Mouse (Mus musculus): ENCODE data around the gene Rbms3.

Gene Rbms3

DNA sequence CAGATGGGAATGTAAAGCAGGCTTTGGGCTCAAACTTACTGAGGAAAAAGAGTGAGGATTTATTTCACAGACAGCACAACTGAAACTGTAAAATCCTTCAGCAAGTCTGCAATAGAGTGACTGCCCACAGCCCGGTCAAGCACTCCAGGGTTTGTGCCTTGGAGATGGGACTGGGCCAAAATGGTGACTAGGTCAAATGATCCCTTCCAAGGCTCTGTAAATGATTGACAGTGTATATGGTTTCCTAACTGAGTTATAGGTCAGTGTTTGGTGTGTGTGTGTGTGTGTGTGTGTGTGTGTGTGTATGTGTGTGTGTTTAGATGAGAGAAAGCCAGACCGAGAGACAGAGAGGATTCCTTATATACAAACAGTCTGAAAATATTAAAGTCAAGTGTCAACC is 673.6 kb downstream of the Rbms3 start:
- no peak for DNase-seq

DNA sequence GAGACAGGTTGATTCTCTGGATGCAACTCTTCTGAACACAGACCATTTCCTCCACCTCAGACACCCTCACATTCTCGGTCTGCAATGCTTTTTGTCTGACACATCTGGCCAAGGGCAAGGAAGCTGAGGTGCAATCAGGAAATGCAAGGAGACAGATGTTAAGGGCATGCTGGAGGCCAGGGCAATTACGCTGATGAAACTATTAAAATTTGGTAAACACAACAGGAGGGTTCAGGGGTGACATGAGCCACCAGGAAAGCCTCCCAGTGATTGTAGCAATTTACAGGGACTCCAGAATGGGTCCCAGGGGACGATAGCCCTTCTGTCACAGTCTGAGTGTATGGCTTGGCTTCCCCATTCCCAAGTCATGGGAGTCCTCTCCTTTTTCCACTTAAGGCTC is 681.5 kb downstream of the Rbms3 start:
- DNase-seq, result no peak

DNA sequence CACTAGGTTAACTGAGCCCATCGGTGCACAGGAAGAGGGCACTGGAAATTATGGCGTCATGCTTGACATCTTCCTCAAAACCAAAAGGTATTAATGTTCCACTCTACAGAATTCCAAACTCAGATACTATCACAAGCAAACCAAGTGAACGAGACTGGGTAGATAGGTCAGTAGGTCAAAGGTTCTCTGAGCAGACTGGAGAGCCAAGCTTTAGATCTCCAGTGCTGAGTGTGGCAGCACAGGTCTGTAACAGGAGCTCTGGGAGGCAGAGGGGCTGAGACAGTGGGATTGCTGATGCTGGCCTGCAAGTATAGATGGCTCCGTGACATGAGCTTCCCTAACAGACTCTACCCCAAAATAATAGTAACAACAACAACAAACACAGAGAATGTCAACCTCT is 682.3 kb downstream of the Rbms3 start:
- no peak for DNase-seq

DNA sequence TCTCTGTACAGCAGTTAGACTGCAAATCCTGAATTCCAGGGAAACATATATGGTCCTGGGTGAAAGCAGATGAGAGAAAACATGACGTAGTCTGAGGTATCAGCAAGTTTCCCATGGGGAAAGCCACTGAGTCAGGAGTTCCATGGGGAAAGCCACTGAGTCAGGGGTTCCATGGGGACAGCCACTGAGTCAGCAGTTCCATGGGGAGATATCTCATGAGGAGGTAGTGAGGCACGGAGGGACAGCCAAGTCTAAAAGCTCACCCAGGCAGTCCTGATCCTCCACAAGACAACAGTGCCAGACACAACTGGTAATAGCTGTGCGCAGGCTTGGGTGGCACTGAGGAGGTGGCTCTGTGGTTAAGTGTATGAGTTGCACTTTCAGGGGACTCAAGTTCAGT is 682.9 kb downstream of the Rbms3 start:
- no peak for DNase-seq

DNA sequence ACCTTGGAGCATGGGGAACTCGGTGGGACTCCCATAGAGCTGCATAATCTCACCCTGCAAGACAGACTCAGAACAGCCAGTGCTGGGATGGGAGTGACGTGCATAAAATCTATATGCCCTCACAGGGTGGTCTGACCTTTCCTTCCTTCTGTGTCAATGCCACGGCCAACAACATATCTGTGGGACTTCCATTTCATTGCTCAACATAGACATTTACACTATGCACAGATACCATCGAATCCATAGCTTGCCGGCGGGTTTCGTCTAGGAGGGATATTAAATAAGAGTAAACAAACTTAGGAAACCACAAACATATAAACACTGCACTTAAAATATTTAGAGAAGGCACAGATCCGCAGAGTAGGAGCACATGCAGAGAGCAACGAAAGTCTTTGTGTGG is 684.0 kb downstream of the Rbms3 start:
- DNase-seq, result no peak

DNA sequence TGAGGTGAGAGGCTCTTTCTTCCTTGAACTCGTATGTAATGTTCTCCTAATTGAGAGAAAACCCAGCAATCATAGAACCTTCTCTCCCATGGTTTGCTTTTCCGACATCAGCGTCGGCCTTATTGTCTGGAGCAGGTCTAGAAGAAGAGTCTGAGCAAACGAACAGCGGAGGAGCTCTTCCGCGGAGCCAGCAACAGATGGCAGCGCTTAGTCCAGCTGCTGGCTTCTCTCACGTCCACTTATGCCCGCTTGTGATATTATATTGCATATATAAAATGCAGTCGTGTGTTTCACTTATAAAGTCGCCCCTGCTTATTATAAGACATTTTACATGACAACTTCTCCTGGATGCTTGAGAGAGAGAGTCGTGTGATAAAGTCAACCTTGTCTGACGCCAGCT is 685.8 kb downstream of the Rbms3 start:
- DNase-seq, result no peak

DNA sequence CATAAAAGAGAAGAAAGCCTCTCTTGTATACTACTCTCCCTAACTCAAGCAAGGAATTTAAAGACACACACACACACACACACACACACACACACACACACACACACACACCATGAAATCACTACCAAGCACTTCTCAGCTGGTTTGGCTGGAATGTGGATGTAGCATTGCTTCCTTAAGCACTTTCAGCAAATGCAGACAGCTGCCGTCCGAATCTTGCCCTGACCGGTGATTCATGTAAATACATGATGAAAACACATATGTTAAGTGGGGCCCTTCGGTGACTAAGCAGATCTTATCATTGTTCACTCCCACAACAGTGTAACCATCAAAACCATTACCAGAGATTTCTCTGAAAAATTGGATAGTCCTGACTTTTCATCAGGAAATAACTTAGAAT is 688.6 kb downstream of the Rbms3 start:
- no peak for DNase-seq

DNA sequence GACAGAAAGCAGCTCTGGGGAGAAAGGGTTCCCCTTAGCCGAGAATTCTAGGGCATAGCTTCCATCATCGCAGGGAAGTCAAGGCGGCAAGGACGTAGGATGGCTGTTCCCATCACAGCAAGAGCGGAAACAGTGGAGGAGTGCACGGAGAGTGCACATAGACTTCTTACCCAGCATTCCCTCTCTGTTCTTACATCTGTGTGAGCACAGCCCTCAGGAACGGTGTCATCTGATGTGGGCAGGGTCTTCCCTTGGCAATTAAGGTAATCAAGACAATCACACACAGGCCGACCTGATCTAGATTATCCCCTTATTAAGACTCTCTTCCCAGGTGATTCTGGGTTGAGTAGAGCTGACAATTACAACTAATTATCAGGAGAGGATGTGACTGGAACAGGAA is 689.0 kb downstream of the Rbms3 start:
- no peak for DNase-seq

DNA sequence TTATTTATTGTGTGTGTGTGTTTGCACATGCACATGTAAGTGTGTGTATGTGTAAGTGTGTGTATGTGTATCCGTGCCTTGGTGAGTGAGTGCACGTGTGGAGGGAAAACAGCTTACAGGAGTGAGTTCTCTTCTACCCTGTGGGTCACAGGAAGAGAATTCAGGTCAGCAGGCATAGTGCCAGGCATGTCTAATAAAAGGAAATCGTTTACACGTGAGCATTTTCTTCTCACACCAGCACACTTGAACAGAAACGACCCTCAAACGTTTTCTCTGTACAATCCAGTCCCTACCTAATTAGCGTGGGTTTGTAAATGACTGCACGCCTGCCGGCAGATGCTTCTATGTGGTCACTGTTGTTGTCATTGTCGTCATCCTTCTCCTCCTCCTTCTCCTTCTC is 701.4 kb downstream of the Rbms3 start:
- DNase-seq, result no peak

DNA sequence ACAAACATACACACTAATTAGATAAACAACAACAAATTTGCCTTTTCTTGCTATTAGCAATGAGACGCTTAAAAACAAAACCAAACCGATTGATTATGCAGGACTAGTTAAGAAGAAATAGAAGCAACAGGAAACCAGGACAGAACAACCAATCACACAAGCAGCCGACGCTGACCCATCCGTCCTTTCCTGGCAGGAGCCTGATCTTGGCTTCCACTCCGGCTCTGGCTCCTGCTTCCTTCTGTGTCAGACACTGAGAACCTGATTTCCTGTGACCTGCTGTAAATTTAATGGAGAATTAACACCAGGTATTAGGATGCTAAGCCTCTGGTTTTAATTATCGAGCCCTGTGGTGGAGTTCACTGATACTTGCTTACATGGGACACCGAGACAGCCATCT is 706.6 kb downstream of the Rbms3 start:
- DNase-seq, result no peak

DNA sequence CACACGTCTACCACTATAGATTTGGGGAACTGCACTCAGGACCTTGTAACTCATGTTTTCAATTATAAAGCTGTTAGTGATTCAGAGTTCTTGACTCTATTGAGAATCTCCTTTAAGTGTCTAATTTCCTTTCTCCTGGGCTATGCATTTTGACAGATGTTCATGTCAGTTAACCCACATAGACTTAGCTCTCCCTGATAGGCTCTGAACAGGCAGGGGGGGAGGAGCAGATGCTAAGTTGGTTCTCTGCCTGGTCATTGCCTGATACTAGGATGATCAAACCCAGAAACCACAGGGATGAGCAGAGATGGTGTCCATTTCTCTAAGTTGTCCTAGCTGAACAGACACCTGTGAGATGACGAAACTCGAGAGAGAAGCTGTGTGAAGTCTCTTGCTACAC is 707.2 kb downstream of the Rbms3 start:
- DNase-seq, result no peak

DNA sequence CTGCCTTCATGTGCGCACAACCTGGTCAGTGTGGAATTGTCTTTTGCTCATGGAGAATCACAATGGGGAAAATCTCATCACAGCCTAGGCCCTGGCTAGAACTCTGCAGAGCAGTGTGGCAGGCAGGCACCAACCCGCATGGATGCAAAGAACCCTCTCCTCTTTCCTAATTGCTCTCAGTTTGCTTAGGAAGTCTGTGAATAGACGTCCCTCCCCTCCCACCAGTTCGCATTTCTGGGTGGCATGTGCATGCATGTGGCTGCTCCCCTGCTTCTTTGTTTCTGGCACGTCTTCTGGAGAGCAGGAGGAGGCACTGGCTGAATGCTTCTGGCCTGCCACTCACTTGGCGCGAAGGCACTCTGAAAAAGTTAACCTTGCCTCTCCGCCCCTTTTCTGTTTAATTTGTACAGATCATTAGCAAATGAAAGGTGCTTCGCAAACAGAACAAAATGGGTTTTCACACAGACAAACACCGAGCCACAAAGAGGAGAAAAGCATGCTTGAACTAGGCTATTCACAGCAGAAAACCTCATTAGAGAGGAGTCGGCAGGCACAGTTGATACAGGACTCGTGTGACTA is 710.2 kb downstream of the Rbms3 start:
- DNase-seq, result no peak

DNA sequence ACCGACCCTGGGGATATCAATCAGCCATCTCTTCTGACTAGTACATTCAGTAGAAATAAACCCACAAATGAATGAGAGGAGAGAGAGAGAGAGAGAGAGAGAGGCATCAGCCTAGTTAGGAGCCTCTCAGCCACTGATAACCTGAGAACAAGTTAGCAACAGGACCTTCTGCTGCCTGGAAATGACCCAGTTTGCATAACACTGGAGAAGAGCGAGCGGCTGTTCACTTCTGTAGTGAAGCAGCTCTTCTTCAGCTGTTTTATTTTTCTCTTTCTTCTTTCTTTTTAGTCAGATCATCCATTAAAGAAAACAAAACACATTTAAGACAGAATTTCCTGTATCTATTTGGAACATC is 717.2 kb downstream of the Rbms3 start:
- DNase-seq, result no peak

DNA sequence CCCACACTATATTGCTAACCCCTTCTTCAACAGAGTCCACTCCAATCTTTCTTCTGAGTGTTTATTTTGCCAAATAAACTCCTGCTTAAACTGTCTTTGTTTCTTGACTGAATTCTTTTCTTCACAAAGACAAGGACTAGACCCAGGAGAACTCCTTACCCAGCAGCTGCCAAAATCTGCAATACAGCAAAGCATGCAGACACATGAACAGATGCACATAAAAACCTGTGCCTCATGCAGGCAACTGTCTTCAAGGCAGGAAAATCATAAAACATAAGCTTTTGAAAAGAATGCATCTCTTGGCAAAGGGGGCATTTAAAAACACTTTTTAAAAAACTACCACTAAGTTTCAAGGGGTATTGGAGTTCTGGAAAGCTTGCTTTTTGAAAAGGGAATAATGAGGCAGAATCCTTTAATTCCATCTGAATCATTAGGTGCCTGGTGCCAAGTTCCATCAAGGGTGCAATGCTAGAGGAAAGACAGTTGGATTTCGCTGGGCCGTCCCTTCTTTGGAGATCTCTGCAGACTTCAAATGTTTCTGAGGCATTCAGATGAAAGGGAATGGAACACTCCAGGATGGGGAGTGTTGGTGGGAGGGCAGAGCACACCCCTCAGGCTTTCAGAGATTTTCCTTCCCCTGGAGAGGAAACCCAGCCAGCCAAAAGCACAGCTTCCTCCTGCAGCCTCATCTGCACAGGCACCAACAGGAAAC is 717.8 kb downstream of the Rbms3 start:
- DNase-seq, result no peak

DNA sequence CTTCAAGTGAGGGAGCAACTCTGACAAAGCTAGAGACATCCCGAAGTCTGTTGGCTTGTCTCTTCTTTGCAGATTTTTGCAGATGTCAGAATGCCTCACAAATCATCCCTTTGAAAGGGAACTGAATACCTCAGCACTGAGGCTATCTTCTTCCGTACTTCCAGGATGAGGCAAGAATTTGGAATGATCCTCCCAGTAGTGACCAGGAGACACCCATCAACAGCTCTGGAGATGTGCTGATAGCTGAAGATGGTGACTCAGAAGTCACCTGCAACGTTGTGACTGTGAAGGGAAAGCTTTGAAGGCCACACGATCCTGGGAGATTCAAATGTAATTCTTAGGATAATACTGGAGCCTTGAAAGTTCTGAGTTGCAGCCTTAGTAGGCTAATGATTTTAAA is 720.2 kb downstream of the Rbms3 start:
- DNase-seq, result no peak

DNA sequence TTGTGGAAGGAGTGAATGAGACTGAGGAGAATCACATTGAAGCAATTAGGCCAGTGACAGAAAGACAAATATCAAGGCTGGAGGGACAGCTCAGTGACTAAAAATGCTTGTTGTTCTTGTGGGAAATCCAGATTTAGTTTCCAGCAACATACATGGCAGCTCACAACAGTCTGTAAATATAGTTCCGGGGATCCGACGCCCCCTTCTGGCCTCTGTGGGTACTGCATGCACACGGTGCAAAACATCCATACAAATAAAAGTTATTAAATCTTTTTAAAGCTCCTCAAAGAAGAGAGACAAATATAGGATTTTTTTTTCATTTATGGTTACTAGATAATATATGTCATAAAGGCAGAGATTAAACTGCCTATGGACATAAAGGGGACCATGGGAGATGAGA is 722.8 kb downstream of the Rbms3 start:
- no peak for DNase-seq

DNA sequence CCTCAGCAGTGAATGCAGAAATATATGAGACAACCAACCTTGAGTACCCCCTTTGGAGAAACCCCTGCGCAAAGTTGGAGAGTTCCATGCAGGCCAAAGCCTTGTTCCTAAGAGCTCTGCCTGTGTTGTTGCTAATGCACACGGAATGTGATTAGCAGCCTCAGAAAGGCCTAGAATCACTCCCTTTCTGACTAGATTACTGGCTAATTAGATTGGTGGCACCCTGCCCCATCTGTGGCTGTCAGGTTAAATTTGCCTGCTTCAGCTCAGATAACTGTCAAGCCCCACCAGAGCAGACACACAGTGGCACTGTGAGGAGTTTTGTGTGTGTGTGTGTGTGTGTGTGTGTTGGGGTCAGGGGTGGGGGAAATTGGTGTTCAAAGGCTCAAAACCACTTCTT is 724.1 kb downstream of the Rbms3 start:
- no peak for DNase-seq

DNA sequence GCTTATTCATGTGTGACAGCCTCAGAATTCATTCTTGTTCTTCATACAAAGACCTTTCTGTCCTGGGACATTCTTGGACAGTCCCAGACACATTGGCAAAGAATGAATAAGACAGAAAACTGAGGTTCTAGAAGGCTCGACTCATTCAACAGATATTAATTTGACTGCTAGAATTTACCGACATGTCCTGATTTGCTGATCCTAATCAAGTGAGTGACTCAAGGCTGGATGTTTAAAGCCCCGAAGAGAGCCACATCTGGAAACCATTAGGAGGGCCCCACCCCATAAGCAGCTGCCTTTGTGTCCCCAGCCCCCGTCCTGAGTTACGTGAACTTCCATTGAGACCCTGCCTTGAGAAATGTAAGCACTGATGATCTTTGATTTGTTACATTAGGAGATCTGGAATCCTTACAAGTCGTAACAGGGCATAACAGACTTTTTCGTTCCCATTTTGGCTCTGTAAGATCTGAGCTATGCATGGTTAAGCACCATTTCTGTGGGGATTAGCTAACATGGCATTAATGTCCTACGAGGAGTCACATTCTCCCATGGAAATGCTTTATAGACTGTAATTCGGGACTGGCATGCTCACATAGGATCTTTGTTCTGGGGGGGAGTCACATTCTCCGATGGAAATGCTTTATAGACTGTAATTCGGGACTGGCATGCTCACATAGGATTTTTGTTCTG is 726.3 kb downstream of the Rbms3 start:
- no peak for DNase-seq

DNA sequence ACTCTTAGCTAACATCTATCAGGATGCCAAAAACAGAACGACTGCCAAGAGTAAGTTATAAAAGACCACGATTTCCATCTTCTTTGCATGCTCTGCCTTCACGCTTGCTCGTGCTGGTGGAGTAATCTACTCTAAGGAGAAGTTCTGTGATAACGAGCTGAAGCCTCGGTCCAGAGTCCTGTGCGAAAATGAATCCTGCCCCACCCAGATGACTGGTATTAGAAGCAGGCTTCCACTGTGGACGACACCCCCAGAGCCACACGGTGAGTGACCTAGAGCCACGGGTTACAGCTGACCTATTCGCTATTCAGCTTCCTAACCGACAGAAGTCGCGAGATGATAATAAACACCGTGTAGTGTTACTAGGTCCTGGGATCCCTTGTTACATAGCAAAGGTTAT is 730.3 kb downstream of the Rbms3 start:
- DNase-seq, result no peak

DNA sequence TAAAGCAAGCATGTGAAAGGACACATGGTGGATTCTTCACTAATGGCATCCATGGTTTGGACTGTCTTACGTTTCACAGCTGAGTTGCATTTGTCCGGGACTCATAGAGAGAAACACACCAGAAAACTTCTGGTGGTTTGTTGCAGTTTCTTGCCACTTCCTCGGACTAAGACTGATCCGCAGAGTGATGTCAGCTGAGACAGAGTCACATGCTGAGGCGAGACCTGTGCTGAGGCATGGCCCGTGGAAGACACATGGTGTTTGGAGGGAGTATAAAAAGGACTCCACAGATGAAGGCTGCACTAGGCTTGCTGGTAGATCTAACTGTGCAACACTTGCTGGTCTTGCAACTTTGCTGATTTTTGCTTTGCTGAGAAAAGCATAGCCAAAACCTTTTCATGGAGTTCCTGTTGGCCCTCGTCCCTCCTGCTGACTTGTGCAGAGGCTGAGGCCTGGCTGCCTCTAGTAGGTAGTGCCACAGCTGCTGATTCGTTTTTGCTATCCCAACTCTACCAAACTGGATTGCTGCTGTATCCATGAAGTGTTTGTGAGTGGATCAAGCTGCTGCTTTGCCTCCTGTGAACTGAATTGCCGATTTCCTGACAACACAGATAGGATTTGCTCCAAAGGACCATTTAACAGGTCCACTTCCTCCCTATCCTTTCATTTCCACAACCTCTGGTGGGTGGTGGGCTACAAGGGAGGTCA is 742.6 kb downstream of the Rbms3 start:
- no peak for DNase-seq

DNA sequence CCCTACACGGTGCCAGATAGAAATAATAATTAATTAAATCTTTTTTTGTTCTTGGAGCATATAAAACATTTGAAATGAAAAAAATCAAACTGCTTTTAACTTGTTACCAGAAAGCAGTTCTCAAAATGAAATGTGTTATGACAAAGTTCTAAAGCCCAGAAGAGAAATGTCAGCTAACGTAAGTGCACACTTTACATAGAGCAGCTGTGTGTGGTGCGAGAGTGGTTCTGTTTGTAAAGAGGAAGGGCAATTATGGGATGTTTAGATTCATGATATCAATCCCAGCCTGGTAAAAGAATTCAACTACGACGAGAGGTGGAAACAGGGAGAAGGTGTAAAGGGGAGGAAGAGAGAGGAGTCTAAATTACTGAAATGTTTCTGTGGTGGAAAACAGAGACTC is 744.1 kb downstream of the Rbms3 start:
- DNase-seq, result no peak

DNA sequence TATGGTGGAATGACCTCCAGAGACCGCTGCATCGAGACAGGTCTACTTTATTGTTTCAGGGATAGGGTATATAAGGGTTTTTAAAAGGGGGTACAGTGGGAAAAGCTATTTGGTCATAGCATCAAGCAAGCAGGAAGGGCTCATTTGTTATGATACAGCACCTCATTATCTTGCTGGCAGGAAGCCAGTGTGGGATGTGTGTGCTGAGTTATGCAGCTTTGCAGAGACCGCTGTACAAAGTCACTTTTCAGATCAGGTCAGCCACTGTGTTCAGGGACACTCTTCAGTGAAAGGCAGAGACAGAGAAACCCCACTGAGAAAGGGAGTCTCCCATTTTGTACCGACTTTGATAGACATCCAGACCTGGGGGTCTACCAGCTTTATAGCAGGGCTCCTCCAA is 749.2 kb downstream of the Rbms3 start:
- DNase-seq, result no peak

DNA sequence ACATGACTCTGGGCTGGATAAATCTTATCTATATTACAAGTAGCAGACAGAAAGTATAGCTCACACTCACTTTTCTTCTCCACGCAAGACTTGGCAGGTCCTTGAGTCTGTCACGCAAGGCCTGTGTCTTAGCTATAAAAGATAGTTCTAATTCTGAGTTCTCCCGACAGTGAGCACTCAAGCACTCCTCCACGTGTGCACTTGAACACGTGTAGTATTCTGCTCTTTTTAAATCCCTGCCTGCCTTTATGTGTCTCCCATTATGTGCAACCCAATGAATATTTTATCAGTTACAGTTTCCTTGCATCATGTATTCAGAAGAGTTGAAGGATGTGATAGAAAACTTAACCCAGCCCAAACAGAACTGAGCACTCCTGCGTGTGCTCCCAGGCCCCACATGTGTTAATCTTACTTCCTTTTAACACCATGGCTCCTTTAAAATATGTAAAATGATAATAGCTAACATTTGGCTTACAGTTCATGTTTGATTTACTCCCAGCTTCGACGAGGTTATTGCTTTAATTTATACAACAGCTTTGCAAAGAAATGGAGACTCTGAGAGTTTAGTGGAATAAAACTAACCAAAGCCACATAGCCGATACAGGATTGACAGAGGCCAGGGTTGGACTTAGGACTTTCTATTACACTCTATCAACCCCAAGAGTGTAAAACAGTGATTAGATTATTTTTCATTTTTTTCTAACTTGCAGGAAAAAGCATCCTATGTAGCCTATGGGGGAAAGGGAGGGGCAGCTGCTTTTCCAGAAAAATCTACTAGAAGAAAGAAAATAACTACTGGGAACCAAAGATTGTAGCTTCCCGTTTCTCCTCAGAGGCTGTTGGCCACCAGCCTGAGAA is 749.9 kb downstream of the Rbms3 start:
- no peak for DNase-seq
